8 mouse cellular contexts compared by ENCODE assay signal in the genomic region with DNA sequence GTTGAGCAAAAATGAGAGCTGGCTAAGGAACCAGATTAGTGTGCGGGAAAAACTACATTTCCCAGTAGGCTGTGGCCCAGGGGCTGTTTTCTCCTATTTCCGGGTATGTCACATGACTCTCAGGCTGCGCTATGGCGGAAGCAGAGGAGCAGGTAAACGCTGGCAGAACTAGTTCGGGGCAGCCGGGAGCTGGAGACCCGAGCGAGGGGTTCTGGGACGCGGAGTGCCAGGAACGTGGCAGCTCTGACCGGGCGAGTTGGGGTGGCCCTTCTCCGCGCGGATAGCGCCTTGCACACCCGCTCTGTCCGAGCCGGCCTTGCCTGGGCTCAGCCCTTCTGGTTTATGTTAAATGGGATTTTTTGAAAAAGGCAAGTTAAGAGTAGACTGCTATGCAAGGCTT. TPM values are rescaled to one million over a fixed set of nuclear protein-coding genes. Genes with fewer than 3 reads are reported as not detected.
DNase-seq lines count a peak whose midpoint lies in the region; ATAC-seq lines count a peak whose summit lies in the region.

Gene Vps41 (plus strand): TSS at position 102 of the 400 bp plus-strand sequence.

- DNase-seq in adipocyte (ENCODE audit: low spot score) = peak; percentile 82
- peak; percentile 89 for DNase-seq in embryo, embryonic 10 days (ENCODE audit: low spot score)
- peak; percentile 42 for DNase-seq in gastrocnemius, postnatal 10 days
- peak; percentile 89 for DNase-seq in induced T-regulatory cell, adult 2 months (ENCODE audit: low read depth)
- peak; percentile 68 to 84 for DNase-seq in left cerebral cortex, adult 9 months (ENCODE audit: low spot score in 2 of 2)
- DNase-seq in right cerebral cortex, postnatal 14 days = peak; percentile 72
- peak; percentile 71 for DNase-seq in urinary bladder, postnatal 36 days (ENCODE audit: low spot score in 2 of 2)

- peak; percentile 99 for ATAC-seq in megakaryocyte progenitor cell, adult 5-6 weeks (replicated peaks; ENCODE audit: poor library complexity)

RNA-seq across cellular contexts. Expression of gene Vps41, which starts in this region (rescaled TPM):
- 10 to 100 TPM; 33.6 to 34.5 TPM for total RNA-seq in gastrocnemius, postnatal 10 days (2021)
- total RNA-seq in megakaryocyte progenitor cell, adult 5-6 weeks (2015) = 37.9 and 43.2 TPM in 2 replicates
- total RNA-seq in megakaryocyte progenitor cell, adult 5-6 weeks (2017) = 46.9 and 50.1 TPM in 2 replicates

Comparison
In these comparisons a context has a peak if more than half of its experiments do, and no peak if none do; other contexts are left out.
1. Peak in every context shown above with its lines: DNase-seq and ATAC-seq.